Mouse (Mus musculus): ENCODE measurements around the gene Cyp2e1.

The Cyp2e1 gene

GRCm38 (mm10) chr7:140805704-140806103, 42.2 kb downstream of the Cyp2e1 start:
- DNase-seq (ENCODE audit: extremely low spot score, low read depth, low spot score): no peak

GRCm38 (mm10) chr7:140810496-140810895, 47.0 kb downstream of the Cyp2e1 start:
- no peak for DNase-seq (ENCODE audit: extremely low spot score, low read depth, low spot score)

GRCm38 (mm10) chr7:140811714-140812113, 48.2 kb downstream of the Cyp2e1 start:
- no peak for DNase-seq (ENCODE audit: extremely low spot score, low read depth, low spot score)

- DNase-seq (ENCODE audit: extremely low spot score, low read depth, low spot score): no peak
Measured at GRCm38 (mm10) chr7:140812850-140813249, 49.3 kb downstream of the Cyp2e1 start.

- DNase-seq (ENCODE audit: extremely low spot score, low read depth, low spot score): no peak
Measured at GRCm38 (mm10) chr7:140820173-140820572, 56.6 kb downstream of the Cyp2e1 start.

GRCm38 (mm10) chr7:140821305-140821652, 57.7 kb downstream of the Cyp2e1 start:
- no peak for DNase-seq (ENCODE audit: extremely low spot score, low read depth, low spot score)

GRCm38 (mm10) chr7:140821653-140822329, 58.3 kb downstream of the Cyp2e1 start, which contains the start of gene Zfp941:
Gene Zfp941 (minus strand): TSS chr7:140822178.
- DNase-seq (ENCODE audit: extremely low spot score, low read depth, low spot score): peak; percentile 39

GRCm38 (mm10) chr7:140822731-140823130, 59.2 kb downstream of the Cyp2e1 start:
- DNase-seq (ENCODE audit: extremely low spot score, low read depth, low spot score): no peak
